Mouse (Mus musculus) lung, embryonic 15.5 days (tissue): ENCODE results near the gene Ppdpf. TPM values are rescaled to one million over a fixed set of nuclear protein-coding genes. Genes with fewer than 3 reads are reported as not detected.
A peak's percentile ranks its signal among the peaks of the same experiment; 100 is the strongest.

ENCODE experiments used
- ATAC-seq: fragments of 200-750 bp; cut with Nextera tagmentation; 2 replicates; pipeline ENCODE4 v1.8.0; 2017; ENCODE audit warnings: moderate number of reproducible peaks, borderline replicate concordance; ENCODE audit not compliant: low FRiP score, low TSS enrichment; ENCODE audit errors: extremely low read depth
- H3K27ac ChIP-seq: fragments of 300-500 bp; sonication (generic); 2 replicates; pipeline ENCODE4 v1.5.1; 2015; ENCODE audit warnings: moderate library complexity, mild to moderate bottlenecking, inconsistent platforms
- H3K27me3 ChIP-seq: fragments of 300-500 bp; sonication (generic); 2 replicates; pipeline ENCODE4 v1.6.1; 2015; ENCODE audit warnings: inconsistent platforms
- H3K36me3 ChIP-seq: fragments of 300-500 bp; sonication (generic); 2 replicates; pipeline ENCODE4 v1.6.1; 2015; ENCODE audit warnings: inconsistent platforms
- H3K4me1 ChIP-seq: fragments of 300-500 bp; sonication (generic); 2 replicates; pipeline ENCODE4 v1.6.1; 2015; ENCODE audit warnings: inconsistent platforms
- H3K4me2 ChIP-seq: fragments of 300-500 bp; sonication (generic); 2 replicates; pipeline ENCODE4 v1.6.1; 2015; ENCODE audit warnings: inconsistent platforms, mild to moderate bottlenecking, moderate library complexity
- H3K4me3 ChIP-seq: fragments of 300-500 bp; sonication (generic); 2 replicates; pipeline ENCODE4 v1.5.1; 2015; ENCODE audit warnings: mild to moderate bottlenecking, inconsistent platforms
- H3K9ac ChIP-seq: fragments of 300-500 bp; sonication (generic); 2 replicates; pipeline ENCODE4 v1.6.1; 2015; ENCODE audit warnings: inconsistent platforms
- H3K9me3 ChIP-seq: fragments of 300-500 bp; sonication (generic); 2 replicates; pipeline ENCODE4 v1.6.1; 2016; ENCODE audit warnings: inconsistent platforms
- WGBS: fragments of 180-500 bp; shearing (Covaris S2); methylation state at CpG from one replicate; pipeline ENCODE4 v1.1.7; 2015; 5-methylcytosine and 5-hydroxymethylcytosine counted together
- polyA plus RNA-seq: library from polyadenylated mRNA; unstranded; fragments of >200 nt; fragmentation: Nextera tagmentation; extraction: Ambion mirVana; gene quantifications from 2 replicates; pipeline ENCODE4 v1.2.1, GENCODE M21; 2015

Gene Ppdpf
- 317 and 334 TPM in 2 replicates for polyA plus RNA-seq

GRCm38 (mm10) chr2:181187121-181188000 is at the start of gene Ppdpf:
Ppdpf (plus strand) TSS chr2:181187247.
- peaks cover 10% of the 10 kb centered on the region for H3K4me1 ChIP-seq
- peak; percentile 96 for ATAC-seq
- peak within 1 kb of the TSS; percentile 93 for H3K4me2 ChIP-seq
- H3K9me3 ChIP-seq: no peaks in the 10 kb centered on the region
- peak within 1 kb of the TSS; percentile 89 for H3K9ac ChIP-seq
- under 1% methylated on average over 64 of the region's 64 CpGs for WGBS
- 0 out of 2 replicates have a peak, but pooled peaks cover 3% of the 10 kb centered on the region for H3K36me3 ChIP-seq
- no peaks in the 10 kb centered on the region for H3K27me3 ChIP-seq
- H3K4me3 ChIP-seq: peak within 1 kb of the TSS; percentile 83
- peak within 1 kb of the TSS; percentile 96 for H3K27ac ChIP-seq

DNA sequence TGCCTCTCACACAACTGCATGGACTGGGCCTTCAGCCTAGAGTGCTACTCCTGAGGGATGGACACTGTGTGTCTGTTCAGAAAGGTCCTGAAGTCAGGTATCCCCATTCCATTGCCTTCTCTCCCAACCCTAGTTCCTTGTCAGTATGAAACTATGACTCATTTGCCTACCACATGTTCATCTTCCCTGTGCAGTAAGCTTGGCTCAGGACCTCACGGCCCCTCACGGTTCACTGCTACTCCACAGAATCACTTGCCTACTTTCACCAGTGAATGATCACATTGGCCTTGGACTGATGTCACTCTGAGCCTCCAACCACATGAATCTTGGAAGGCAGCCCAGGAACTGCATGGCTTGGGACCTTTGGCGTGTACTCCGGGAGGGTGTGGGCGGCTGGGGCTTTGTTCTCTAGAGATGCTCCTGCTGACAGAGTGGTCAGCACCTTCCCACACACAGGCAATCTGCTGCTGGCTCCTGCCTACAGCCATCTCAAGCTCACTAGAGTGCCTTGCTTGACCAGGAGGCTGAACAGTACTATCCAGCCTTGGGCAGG is 47.3 kb upstream of the Ppdpf start:
- Histone ChIP-seq H3K4me2 (no peak overlapping the region), H3K36me3 (no peaks in the 10 kb centered on the region), H3K27ac (no peak overlapping the region), H3K9ac (no peak overlapping the region), H3K9me3 (no peaks in the 10 kb centered on the region), H3K27me3 (peaks cover 26% of the 10 kb centered on the region), H3K4me1 (peaks cover 3% of the 10 kb centered on the region; the same call in 1 of the 2 replicates), H3K4me3 (no peak overlapping the region)
- ATAC-seq: no peak
- WGBS: 86% methylated on average over 5 of the region's 5 CpGs

GRCm38 (mm10) chr2:181142703-181143135 is 44.3 kb upstream of the Ppdpf start:
- Histone ChIP-seq H3K4me2 (no peak overlapping the region), H3K4me1 (peaks cover under 1% of the 10 kb centered on the region), H3K9ac (no peak overlapping the region), H3K4me3 (no peak overlapping the region), H3K36me3 (no peaks in the 10 kb centered on the region), H3K27ac (no peak overlapping the region), H3K9me3 (no peaks in the 10 kb centered on the region), H3K27me3 (peaks cover 15% of the 10 kb centered on the region)
- WGBS: 57% methylated on average over 8 of the region's 8 CpGs
- ATAC-seq: no peak

- H3K4me2 ChIP-seq: no peak overlapping the region
- no peak for ATAC-seq
- no peaks in the 10 kb centered on the region for H3K36me3 ChIP-seq
- no peak overlapping the region for H3K4me3 ChIP-seq
- H3K9ac ChIP-seq: no peak overlapping the region
- WGBS: 56% methylated on average over 2 of the region's 2 CpGs
- peaks cover 10% of the 10 kb centered on the region for H3K4me1 ChIP-seq
- no peak overlapping the region for H3K27ac ChIP-seq
- H3K9me3 ChIP-seq: no peaks in the 10 kb centered on the region
- peaks cover 22% of the 10 kb centered on the region for H3K27me3 ChIP-seq
These were observed 43.4 kb upstream of the Ppdpf start for GRCm38 (mm10) chr2:181143509-181144276.

GRCm38 (mm10) chr2:181144675-181145074 is 42.4 kb upstream of the Ppdpf start:
- Histone ChIP-seq H3K9me3 (no peaks in the 10 kb centered on the region), H3K36me3 (no peaks in the 10 kb centered on the region), H3K27me3 (peaks cover 32% of the 10 kb centered on the region), H3K4me3 (no peak overlapping the region), H3K4me1 (peaks cover 10% of the 10 kb centered on the region), H3K27ac (no peak overlapping the region), H3K9ac (no peak overlapping the region), H3K4me2 (no peak overlapping the region)
- no peak for ATAC-seq
- 72% methylated on average over 2 of the region's 2 CpGs for WGBS

DNA sequence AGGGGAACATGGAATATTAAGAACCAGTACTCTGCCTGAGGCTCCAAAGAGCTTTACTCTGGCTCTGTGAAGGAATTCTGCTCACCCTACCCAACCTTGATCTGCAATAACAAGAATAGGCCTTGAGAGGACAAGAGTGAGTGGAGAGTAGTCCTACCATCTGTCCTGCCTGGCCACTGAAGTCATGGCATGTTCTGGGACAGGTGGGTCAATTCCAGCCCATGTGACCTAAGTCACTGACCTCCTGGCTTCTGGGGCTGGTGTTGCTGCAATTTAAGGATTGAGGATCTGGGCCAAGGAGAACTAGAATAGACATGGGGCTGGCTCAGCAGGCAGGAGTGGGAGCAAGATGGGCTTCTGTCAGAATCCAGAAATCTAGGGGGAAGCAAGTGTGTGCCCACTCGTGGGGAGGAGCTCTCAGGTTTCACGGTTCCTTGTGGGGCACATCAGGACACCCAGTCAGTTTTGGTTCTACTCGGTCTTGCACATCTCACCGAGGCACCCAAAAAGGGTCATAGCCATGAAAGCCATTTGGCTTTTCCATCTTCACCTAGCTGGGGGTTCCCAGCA is 40.0 kb upstream of the Ppdpf start:
- WGBS: 41% methylated on average over 4 of the region's 4 CpGs
- ATAC-seq: no peak
- Histone ChIP-seq H3K27me3 (peaks cover 41% of the 10 kb centered on the region), H3K9ac (no peak overlapping the region), H3K27ac (no peak overlapping the region), H3K36me3 (no peaks in the 10 kb centered on the region), H3K4me2 (peak overlapping the region; percentile 91), H3K9me3 (no peaks in the 10 kb centered on the region), H3K4me1 (peaks cover 10% of the 10 kb centered on the region), H3K4me3 (peak overlapping the region; percentile 38; the same call in 1 of the 2 replicates)

- Histone ChIP-seq H3K27ac (no peak overlapping the region), H3K27me3 (peaks cover 41% of the 10 kb centered on the region), H3K4me3 (peak overlapping the region; percentile 38), H3K4me1 (peaks cover 10% of the 10 kb centered on the region), H3K9me3 (no peaks in the 10 kb centered on the region), H3K9ac (0 out of 2 replicates have a peak overlapping the region, but pooled peaks have one; percentile 9), H3K4me2 (peak overlapping the region; percentile 91), H3K36me3 (no peaks in the 10 kb centered on the region)
- under 1% methylated on average over 47 of the region's 61 CpGs for WGBS
- ATAC-seq: peak; percentile 60; the same call in 1 of the 2 replicates
These were observed 39.3 kb upstream of the Ppdpf start for GRCm38 (mm10) chr2:181147546-181148317.

- no peak for ATAC-seq
- Histone ChIP-seq H3K27me3 (peaks cover 41% of the 10 kb centered on the region), H3K9ac (no peak overlapping the region), H3K36me3 (no peaks in the 10 kb centered on the region), H3K9me3 (no peaks in the 10 kb centered on the region), H3K27ac (no peak overlapping the region), H3K4me3 (peak overlapping the region; percentile 38), H3K4me2 (peak overlapping the region; percentile 91), H3K4me1 (peaks cover 10% of the 10 kb centered on the region)
- WGBS: 14% methylated on average over 31 of the region's 31 CpGs
These were observed 38.6 kb upstream of the Ppdpf start for GRCm38 (mm10) chr2:181148318-181148955.

GRCm38 (mm10) chr2:181150281-181150680 is 36.8 kb upstream of the Ppdpf start:
- Histone ChIP-seq H3K27me3 (peaks cover 53% of the 10 kb centered on the region), H3K9me3 (no peaks in the 10 kb centered on the region), H3K4me2 (no peak overlapping the region), H3K4me1 (peaks cover 10% of the 10 kb centered on the region), H3K9ac (no peak overlapping the region), H3K4me3 (no peak overlapping the region), H3K27ac (no peak overlapping the region), H3K36me3 (no peaks in the 10 kb centered on the region)
- WGBS: 61% methylated on average over 6 of the region's 6 CpGs
- no peak for ATAC-seq

DNA sequence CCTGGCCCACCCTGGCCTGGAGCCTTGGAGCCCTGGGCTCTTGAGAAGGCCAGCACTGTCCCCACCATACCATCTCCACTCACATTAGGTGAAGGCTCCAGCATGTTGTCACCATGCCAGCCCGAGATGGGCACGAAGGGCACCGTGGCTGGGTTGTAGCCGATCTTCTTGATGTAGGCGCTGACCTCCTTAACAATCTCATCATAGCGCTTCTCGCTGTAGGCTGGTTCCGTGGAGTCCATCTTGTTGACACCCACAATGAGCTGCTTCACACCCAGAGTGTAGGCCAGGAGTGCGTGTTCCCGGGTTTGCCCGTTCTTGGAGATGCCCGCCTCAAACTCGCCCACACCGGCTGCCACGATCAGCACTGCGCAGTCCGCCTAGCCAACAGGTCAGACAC is 34.3 kb upstream of the Ppdpf start:
- Histone ChIP-seq H3K9ac (no peak overlapping the region), H3K4me3 (no peak overlapping the region), H3K36me3 (no peaks in the 10 kb centered on the region), H3K9me3 (no peaks in the 10 kb centered on the region), H3K27ac (no peak overlapping the region), H3K4me1 (peaks cover 9% of the 10 kb centered on the region), H3K4me2 (no peak overlapping the region), H3K27me3 (peaks cover 63% of the 10 kb centered on the region)
- no peak for ATAC-seq
- WGBS: 90% methylated on average over 17 of the region's 17 CpGs
